Mouse (Mus musculus): ENCODE measurements at regions not wholly inside any gene's neighbourhood (a gene's known extent, or its start where the extent isn't known, plus 50 kb on each side); places are given as distances from the start of the nearest gene placed in this dataset.

- TF ChIP-seq CTCF (IDR thresholded peaks at IDR 0.05; ENCODE audit: borderline replicate concordance, insufficient read depth, low read length) (no peak), POLR2A (IDR thresholded peaks at IDR 0.05; ENCODE audit: low read depth, low read length) (no peak)
Measured at GRCm38 (mm10) chr2:21037607-21038006, 68.9 kb upstream of the Arhgap21 start.
